Mouse (Mus musculus): Measurements from ENCODE around the gene Tgfbr3l. TPM values are rescaled to one million over a fixed set of nuclear protein-coding genes. Genes with fewer than 3 reads are reported as not detected.

Tgfbr3l gene
- polyA plus RNA-seq, 1 experiment: 18.7 TPM

DNA sequence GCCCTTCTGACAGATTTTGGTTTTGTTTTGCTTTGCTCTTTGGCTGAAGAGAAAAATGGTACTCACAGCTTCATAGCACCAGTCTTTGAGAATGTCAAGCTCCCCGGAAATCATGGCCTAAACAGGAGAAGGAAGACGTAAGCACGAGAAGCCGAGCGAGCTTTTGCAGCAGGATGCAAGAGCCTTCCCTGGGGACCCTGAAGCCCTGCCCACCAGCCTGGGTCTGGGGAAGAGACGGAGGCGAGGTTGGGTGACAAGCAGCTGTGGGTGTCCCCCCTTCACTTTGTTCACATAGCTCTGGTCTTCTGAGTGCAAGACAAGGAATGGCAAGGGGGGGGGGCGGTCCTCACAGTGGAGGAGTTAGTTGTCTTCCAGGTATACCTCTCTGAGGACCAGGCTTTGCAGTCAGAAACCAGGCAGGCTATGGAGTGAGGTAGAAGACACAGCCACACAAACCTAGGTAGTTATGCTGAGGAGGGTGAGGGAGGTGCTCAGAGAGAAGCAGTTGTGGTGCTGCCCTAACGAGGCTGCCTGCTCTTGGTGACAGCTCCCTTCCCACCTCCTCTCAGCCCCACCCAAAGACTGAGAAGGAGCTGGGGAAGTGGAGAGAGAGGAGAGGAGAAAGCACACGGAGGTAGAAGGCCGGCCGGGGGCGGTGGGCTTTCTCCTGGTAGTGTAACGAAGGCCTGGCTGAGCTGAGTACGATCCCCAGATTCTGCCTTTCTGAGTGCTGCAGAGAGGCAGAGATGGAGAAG lies 17.3 kb downstream of the Tgfbr3l start:
- H3K4me1 ChIP-seq (ENCODE audit: control insufficient read depth, insufficient read depth, low read length): no peaks in the 10 kb centered on the region
- H3K36me3 ChIP-seq (ENCODE audit: control insufficient read depth, insufficient read depth, low read length): no peaks in the 10 kb centered on the region; the same call in 1 of the 2 replicates
- TF ChIP-seq CTCF (conservative IDR thresholded peaks at IDR 0.05; ENCODE audit: insufficient read depth, insufficient read length, low read depth, low read length) (no peak), POLR2A (IDR thresholded peaks at IDR 0.05; ENCODE audit: low read depth, low read length) (no peak)
- 89% methylated on average over 15 of the region's 15 CpGs for WGBS
- H3K27ac ChIP-seq (ENCODE audit: insufficient read depth, low read depth, low read length): no peak overlapping the region
- DNase-seq: no peak
- H3K27me3 ChIP-seq (replicated peaks; ENCODE audit: control insufficient read depth, insufficient read depth, low read length): no peaks in the 10 kb centered on the region
- no peak overlapping the region for H3K4me3 ChIP-seq (ENCODE audit: insufficient read depth, low read depth, low read length)

DNA sequence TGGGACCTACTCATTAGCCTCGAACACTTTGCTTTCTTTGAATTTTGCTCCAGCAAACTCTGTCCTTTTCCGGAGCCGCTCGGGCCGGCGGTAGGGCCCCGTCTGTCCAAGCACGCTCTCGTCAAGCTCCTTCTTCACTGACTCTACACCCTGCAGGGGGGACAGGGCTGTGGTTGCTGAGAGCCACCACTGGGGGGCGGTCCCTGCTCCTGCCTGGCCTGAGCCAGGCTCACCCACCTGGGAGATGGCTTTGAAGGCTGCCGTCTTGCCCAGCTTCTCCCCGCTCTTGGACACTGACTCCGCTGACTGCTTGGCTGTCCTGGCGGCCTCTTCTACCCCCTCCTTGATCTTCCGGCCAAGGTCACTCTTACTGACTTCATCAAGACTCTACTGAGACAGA lies 19.6 kb downstream of the Tgfbr3l start:
- no peaks in the 10 kb centered on the region; the same call in 1 of the 2 replicates for H3K36me3 ChIP-seq (ENCODE audit: control insufficient read depth, insufficient read depth, low read length)
- no peaks in the 10 kb centered on the region for H3K4me1 ChIP-seq (ENCODE audit: control insufficient read depth, insufficient read depth, low read length)
- 75% methylated on average over 15 of the region's 15 CpGs for WGBS
- H3K4me3 ChIP-seq (ENCODE audit: insufficient read depth, low read depth, low read length): no peak overlapping the region
- no peak overlapping the region for H3K27ac ChIP-seq (ENCODE audit: insufficient read depth, low read depth, low read length)
- TF ChIP-seq CTCF (conservative IDR thresholded peaks at IDR 0.05; ENCODE audit: insufficient read depth, insufficient read length, low read depth, low read length): peak; percentile 37; the same call in 1 of the 2 replicates
- no peak for TF ChIP-seq POLR2A (IDR thresholded peaks at IDR 0.05; ENCODE audit: low read depth, low read length)
- H3K27me3 ChIP-seq (replicated peaks; ENCODE audit: control insufficient read depth, insufficient read depth, low read length): no peaks in the 10 kb centered on the region
- peak; percentile 28 for DNase-seq

DNA sequence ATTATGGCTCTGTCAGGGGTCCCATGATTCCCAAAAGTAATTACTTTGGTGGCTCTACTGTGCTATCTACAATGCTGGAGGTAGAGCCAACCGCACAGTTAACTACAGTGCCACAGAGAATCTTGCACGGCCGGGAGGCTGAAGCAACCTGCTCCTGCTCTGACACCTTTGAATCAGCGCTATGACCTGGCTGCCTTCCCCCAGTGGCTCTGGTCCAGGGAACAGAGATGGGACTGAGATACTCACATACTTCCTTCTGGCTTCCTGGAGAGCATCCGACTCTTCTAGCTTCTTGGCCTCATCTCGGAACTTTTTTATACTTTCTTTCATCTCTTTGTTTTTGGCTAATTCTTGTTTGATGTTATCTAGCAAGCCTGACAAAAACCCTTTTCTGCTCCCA lies 21.6 kb downstream of the Tgfbr3l start:
- Histone ChIP-seq H3K4me1 (ENCODE audit: control insufficient read depth, insufficient read depth, low read length) (peaks cover 4% of the 10 kb centered on the region; the same call in 1 of the 2 replicates), H3K36me3 (ENCODE audit: control insufficient read depth, insufficient read depth, low read length) (no peaks in the 10 kb centered on the region; the same call in 1 of the 2 replicates), H3K4me3 (ENCODE audit: insufficient read depth, low read depth, low read length) (no peak overlapping the region), H3K27ac (ENCODE audit: insufficient read depth, low read depth, low read length) (no peak overlapping the region), H3K27me3 (replicated peaks; ENCODE audit: control insufficient read depth, insufficient read depth, low read length) (no peaks in the 10 kb centered on the region)
- 85% methylated on average over 6 of the region's 6 CpGs for WGBS
- TF ChIP-seq CTCF (conservative IDR thresholded peaks at IDR 0.05; ENCODE audit: insufficient read depth, insufficient read length, low read depth, low read length): no peak
- no peak for TF ChIP-seq POLR2A (IDR thresholded peaks at IDR 0.05; ENCODE audit: low read depth, low read length)
- DNase-seq: no peak

DNA sequence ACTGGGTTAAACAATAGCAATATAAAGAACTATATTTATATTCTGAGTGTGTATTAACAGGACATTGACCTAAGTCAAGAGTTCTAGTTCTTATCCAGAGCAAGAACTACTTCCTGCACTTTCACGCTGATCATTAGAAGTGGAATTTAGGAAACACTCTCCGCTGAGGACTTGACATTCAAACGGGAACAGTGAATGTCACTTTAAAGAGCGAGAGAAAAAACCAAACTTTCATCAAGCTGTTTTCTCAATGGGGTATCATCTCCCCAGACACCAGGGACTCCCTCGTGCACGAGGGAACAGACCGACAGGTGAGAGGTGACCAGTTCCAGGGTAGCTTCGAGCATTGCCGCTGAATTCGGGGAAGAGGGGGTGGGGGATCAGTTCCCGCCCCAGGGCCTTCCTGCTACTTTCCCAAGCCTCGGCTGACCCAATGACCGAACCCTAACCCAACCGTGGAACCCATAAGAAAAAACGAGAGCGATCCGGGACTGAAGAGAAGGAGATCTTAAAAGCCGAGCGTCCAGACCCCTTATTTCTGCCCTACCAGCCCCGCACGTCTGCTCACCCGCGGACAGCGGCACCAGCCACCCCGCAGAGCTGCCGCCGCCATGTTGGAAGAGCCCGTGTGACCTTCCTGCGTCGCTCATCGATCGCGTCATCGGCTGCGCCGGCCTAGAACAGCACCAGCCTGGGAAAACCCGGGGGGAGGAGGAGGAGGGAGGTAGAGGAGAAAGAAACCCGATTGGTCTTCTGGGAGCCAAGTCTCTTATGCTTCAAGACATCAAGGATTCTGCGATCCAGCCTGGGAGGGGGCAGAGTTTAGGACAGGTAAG lies 27.5 kb downstream of the Tgfbr3l start, which contains the start of gene Timm44:
Gene Timm44 (minus strand): TSS at position 639 of the 836 bp plus-strand sequence.
- peak within 1 kb of the TSS; percentile 88 for H3K4me3 ChIP-seq (ENCODE audit: insufficient read depth, low read depth, low read length)
- no peaks in the 10 kb centered on the region; the same call in 1 of the 2 replicates for H3K36me3 ChIP-seq (ENCODE audit: control insufficient read depth, insufficient read depth, low read length)
- WGBS: under 1% methylated on average over 39 of the region's 39 CpGs
- peaks cover 9% of the 10 kb centered on the region; the same call in 1 of the 2 replicates for H3K4me1 ChIP-seq (ENCODE audit: control insufficient read depth, insufficient read depth, low read length)
- DNase-seq: peak; percentile 98
- H3K27me3 ChIP-seq (replicated peaks; ENCODE audit: control insufficient read depth, insufficient read depth, low read length): no peaks in the 10 kb centered on the region
- H3K27ac ChIP-seq (ENCODE audit: insufficient read depth, low read depth, low read length): peak within 1 kb of the TSS; percentile 48
- TF ChIP-seq POLR2A (IDR thresholded peaks at IDR 0.05; ENCODE audit: low read depth, low read length) (peak; percentile 6), CTCF (conservative IDR thresholded peaks at IDR 0.05; ENCODE audit: insufficient read depth, insufficient read length, low read depth, low read length) (no peak)

DNA sequence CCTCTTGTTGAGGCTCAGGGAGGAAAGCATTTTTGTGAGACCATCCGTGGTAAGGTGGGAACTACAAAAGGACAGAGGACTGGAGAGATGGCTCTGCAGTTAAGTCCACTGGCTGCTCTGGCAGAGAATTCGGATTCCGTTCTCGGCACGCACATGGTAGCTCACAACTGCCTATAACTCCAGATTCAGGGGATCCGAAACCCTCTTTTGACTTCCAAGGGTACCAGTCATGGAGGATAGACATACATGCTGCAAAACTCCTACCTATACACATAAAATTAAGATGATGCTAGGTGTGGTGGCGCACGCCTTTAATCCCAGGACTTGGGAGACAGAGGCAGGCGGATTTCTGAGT lies 28.1 kb downstream of the Tgfbr3l start:
- DNase-seq: no peak
- Histone ChIP-seq H3K27me3 (replicated peaks; ENCODE audit: control insufficient read depth, insufficient read depth, low read length) (no peaks in the 10 kb centered on the region), H3K27ac (ENCODE audit: insufficient read depth, low read depth, low read length) (peak overlapping the region; percentile 48), H3K4me3 (ENCODE audit: insufficient read depth, low read depth, low read length) (peak overlapping the region; percentile 88), H3K36me3 (ENCODE audit: control insufficient read depth, insufficient read depth, low read length) (no peaks in the 10 kb centered on the region; the same call in 1 of the 2 replicates), H3K4me1 (ENCODE audit: control insufficient read depth, insufficient read depth, low read length) (peaks cover 9% of the 10 kb centered on the region; the same call in 1 of the 2 replicates)
- no peak for TF ChIP-seq CTCF (conservative IDR thresholded peaks at IDR 0.05; ENCODE audit: insufficient read depth, insufficient read length, low read depth, low read length)
- TF ChIP-seq POLR2A (IDR thresholded peaks at IDR 0.05; ENCODE audit: low read depth, low read length): no peak
- WGBS: 19% methylated on average over 9 of the region's 9 CpGs

DNA sequence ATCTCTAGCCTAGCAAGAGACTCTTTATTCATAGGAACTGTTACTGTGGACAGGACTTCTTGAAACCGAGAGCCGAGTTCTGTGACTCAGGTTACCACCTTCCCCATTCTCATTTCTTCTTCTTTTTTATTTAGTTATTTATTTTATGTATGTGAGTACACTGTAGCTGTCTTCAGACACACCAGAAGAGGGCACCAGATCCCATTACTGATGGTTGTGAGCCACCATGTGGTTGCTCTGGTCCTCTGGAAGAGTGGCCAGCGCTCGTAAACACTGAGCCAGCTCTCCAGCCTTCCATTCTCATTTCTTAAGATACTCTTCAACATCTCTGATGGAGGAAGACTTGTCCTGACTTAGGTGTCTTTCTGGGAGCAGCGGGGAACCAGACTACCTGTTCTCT lies 44.7 kb downstream of the Tgfbr3l start:
- TF ChIP-seq CTCF (conservative IDR thresholded peaks at IDR 0.05; ENCODE audit: insufficient read depth, insufficient read length, low read depth, low read length): no peak
- TF ChIP-seq POLR2A (IDR thresholded peaks at IDR 0.05; ENCODE audit: low read depth, low read length): no peak
- Histone ChIP-seq H3K4me1 (ENCODE audit: control insufficient read depth, insufficient read depth, low read length) (no peaks in the 10 kb centered on the region), H3K27me3 (replicated peaks; ENCODE audit: control insufficient read depth, insufficient read depth, low read length) (no peaks in the 10 kb centered on the region), H3K36me3 (ENCODE audit: control insufficient read depth, insufficient read depth, low read length) (peaks cover 8% of the 10 kb centered on the region; the same call in 1 of the 2 replicates), H3K4me3 (ENCODE audit: insufficient read depth, low read depth, low read length) (no peak overlapping the region), H3K27ac (ENCODE audit: insufficient read depth, low read depth, low read length) (no peak overlapping the region)
- 81% methylated on average over 5 of the region's 5 CpGs for WGBS
- no peak for DNase-seq

DNA sequence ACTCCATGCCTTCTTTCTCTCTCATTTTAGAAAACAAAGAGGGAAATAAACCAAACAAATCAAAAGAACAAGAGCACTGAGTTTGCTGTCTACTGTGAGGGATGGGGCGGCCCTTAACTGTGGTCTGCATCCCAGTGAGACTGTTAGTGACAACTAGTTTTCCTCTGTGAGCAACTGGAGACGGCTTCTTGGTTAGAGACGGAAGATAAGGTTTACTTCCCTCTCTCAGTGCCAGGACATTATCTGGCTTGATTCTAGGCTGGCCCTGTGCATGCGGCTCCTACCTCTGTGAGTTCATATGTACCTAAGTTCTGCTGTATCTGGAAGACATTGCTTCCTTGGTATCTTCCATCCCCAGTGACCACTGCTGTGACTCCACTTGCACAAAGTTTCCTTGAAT lies 49.8 kb downstream of the Tgfbr3l start:
- TF ChIP-seq CTCF (conservative IDR thresholded peaks at IDR 0.05; ENCODE audit: insufficient read depth, insufficient read length, low read depth, low read length) (no peak), POLR2A (IDR thresholded peaks at IDR 0.05; ENCODE audit: low read depth, low read length) (no peak)
- no peak overlapping the region for H3K27ac ChIP-seq (ENCODE audit: insufficient read depth, low read depth, low read length)
- no peak for DNase-seq
- no peaks in the 10 kb centered on the region for H3K27me3 ChIP-seq (replicated peaks; ENCODE audit: control insufficient read depth, insufficient read depth, low read length)
- 96% methylated on average over 4 of the region's 4 CpGs for WGBS
- no peak overlapping the region for H3K4me3 ChIP-seq (ENCODE audit: insufficient read depth, low read depth, low read length)
- H3K4me1 ChIP-seq (ENCODE audit: control insufficient read depth, insufficient read depth, low read length): no peaks in the 10 kb centered on the region
- peaks cover 10% of the 10 kb centered on the region; the same call in 1 of the 2 replicates for H3K36me3 ChIP-seq (ENCODE audit: control insufficient read depth, insufficient read depth, low read length)

Other genes with a start within 250 kb of the Tgfbr3l start
- gene Cd209f, start 142.4 kb upstream of the Tgfbr3l start, polyA plus RNA-seq (2012; rRNA removed): 2.4 and 5.7 TPM in 2 replicates
- 2.2 and 6.5 TPM in 2 replicates for gene Cd209g, start 114.1 kb upstream of the Tgfbr3l start, polyA plus RNA-seq (2012; rRNA removed)
- gene Evi5l, start 81.6 kb upstream of the Tgfbr3l start, polyA plus RNA-seq (2012; rRNA removed): 22.4 and 23.0 TPM in 2 replicates
- gene Prr36, start 30.8 kb upstream of the Tgfbr3l start, polyA plus RNA-seq (2012; rRNA removed): 0.05 and 0.17 TPM in 2 replicates
- gene Lrrc8e, start 21.4 kb upstream of the Tgfbr3l start, polyA plus RNA-seq (2012; rRNA removed): 0.45 and 0.48 TPM in 2 replicates
- 32.0 and 32.2 TPM in 2 replicates for gene Map2k7, start 9.5 kb upstream of the Tgfbr3l start, polyA plus RNA-seq (2012; rRNA removed)
- gene Gm49320, start 9.3 kb upstream of the Tgfbr3l start, polyA plus RNA-seq (2012; rRNA removed): 1.3 and 3.3 TPM in 2 replicates
- gene Snapc2, start 4.9 kb downstream of the Tgfbr3l start, polyA plus RNA-seq (2012; rRNA removed): 36.7 and 36.9 TPM in 2 replicates
- gene Ctxn1, start 11.1 kb downstream of the Tgfbr3l start, polyA plus RNA-seq (2012; rRNA removed): 6.8 and 7.8 TPM in 2 replicates
- gene Timm44, start 27.7 kb downstream of the Tgfbr3l start, polyA plus RNA-seq (2012; rRNA removed): 88.1 and 91.9 TPM in 2 replicates
- gene Ccl25, start 77.0 kb downstream of the Tgfbr3l start, polyA plus RNA-seq (2012; rRNA removed): 4.9 and 5.2 TPM in 2 replicates
- gene Elavl1, start 77.2 kb downstream of the Tgfbr3l start, polyA plus RNA-seq (2012; rRNA removed): 26.4 and 35.9 TPM in 2 replicates
- 26.9 and 33.3 TPM in 2 replicates for gene Cers4, start 244.8 kb downstream of the Tgfbr3l start, polyA plus RNA-seq (2012; rRNA removed)